Mouse (Mus musculus): ENCODE measurements around the gene Usp32.

GRCm38 (mm10) chr11:84978113-84978512 lies 161.8 kb downstream of the Usp32 start:
- peak; percentile 73 for TF ChIP-seq CTCF (IDR thresholded peaks at IDR 0.05; ENCODE audit: low read depth)
- TF ChIP-seq EP300 (IDR thresholded peaks at IDR 0.05; ENCODE audit: low read depth), result no peak

Measured in liver, embryonic 14.5 days (tissue).